In genomic region chr7:100984452-100985395, GRCm38 (mm10) we compare ENCODE assay signal across 8 mouse cellular contexts. TPM values are rescaled to one million over a fixed set of nuclear protein-coding genes. Genes with fewer than 3 reads are reported as not detected.
DNase-seq lines count a peak whose midpoint lies in the region; ATAC-seq lines count a peak whose summit lies in the region.
"Had no signal": no experiment of that assay in that cellular context is flagged by ENCODE, and none has a peak within 500 bp of the region (broad histone marks: within the 10 kb centered on the region; RNA-seq: fewer than 3 reads in every experiment).

No protein-coding gene starts in this region.

- no peak overlapping the region for H3K27ac ChIP-seq in hindbrain, embryonic 14.5 days
- H3K27ac ChIP-seq in liver, embryonic 12.5 days = no peak overlapping the region; the same call in 1 of the 2 replicates
- H3K27ac ChIP-seq in neural tube, embryonic 15.5 days (replicated peaks) = no peak overlapping the region

- no peak overlapping the region for H3K9ac ChIP-seq in hindbrain, embryonic 14.5 days
- H3K9ac ChIP-seq in liver, embryonic 12.5 days = no peak overlapping the region
- no peak overlapping the region for H3K9ac ChIP-seq in neural tube, embryonic 15.5 days (replicated peaks)

- no peak overlapping the region for H3K4me3 ChIP-seq in hindbrain, embryonic 14.5 days (replicated peaks; ENCODE audit: low read length)
- H3K4me3 ChIP-seq in liver, embryonic 12.5 days = no peak overlapping the region
- H3K4me3 ChIP-seq in neural tube, embryonic 15.5 days (replicated peaks) = no peak overlapping the region
- H3K4me3 ChIP-seq: erythroblast, embryonic 14.5 days had no signal

- no peak overlapping the region for H3K4me2 ChIP-seq in hindbrain, embryonic 14.5 days (replicated peaks)
- peak overlapping the region; percentile 38 for H3K4me2 ChIP-seq in liver, embryonic 12.5 days
- H3K4me2 ChIP-seq in neural tube, embryonic 15.5 days = no peak overlapping the region

- peak; percentile 42 for DNase-seq in ES-CJ7 (ENCODE audit: low read depth, low spot score)
- peak; percentile 65 for DNase-seq in R1 (ENCODE audit: low read depth, low spot score)
- DNase-seq in hindbrain, embryonic 14.5 days (ENCODE audit: low spot score) = no peak
- no peak for DNase-seq in left cerebral cortex, adult 11 months (ENCODE audit: low spot score)
- DNase-seq in frontal cortex, postnatal 14 days (ENCODE audit: low spot score in 2 of 2) = no peak

- peak; percentile 73; the same call in 1 of the 2 replicates for ATAC-seq in hindbrain, embryonic 14.5 days (ENCODE audit: low FRiP score)
- peak; percentile 75 for ATAC-seq in liver, embryonic 12.5 days
- 0 out of 2 replicates have a peak, but pooled peaks have one; percentile 17 for ATAC-seq in neural tube, embryonic 15.5 days (ENCODE audit: low FRiP score)

- WGBS in hindbrain, embryonic 14.5 days = 38% methylated on average over 21 of the region's 21 CpGs
- 38% methylated on average over 21 of the region's 21 CpGs for WGBS in liver, embryonic 12.5 days (ENCODE audit: insufficient replicate concordance)
- 32% methylated on average over 21 of the region's 21 CpGs for WGBS in neural tube, embryonic 15.5 days

- peaks cover 7% of the 10 kb centered on the region for H3K4me1 ChIP-seq in hindbrain, embryonic 14.5 days (replicated peaks; ENCODE audit: control insufficient read depth, insufficient read depth, low read length)
- peaks cover 22% of the 10 kb centered on the region for H3K4me1 ChIP-seq in liver, embryonic 12.5 days
- peaks cover 9% of the 10 kb centered on the region for H3K4me1 ChIP-seq in neural tube, embryonic 15.5 days

- H3K27me3 ChIP-seq in hindbrain, embryonic 14.5 days (ENCODE audit: control insufficient read depth, insufficient read depth, low read length) = no peaks in the 10 kb centered on the region
- no peaks in the 10 kb centered on the region for H3K27me3 ChIP-seq in liver, embryonic 12.5 days (replicated peaks)
- H3K27me3 ChIP-seq in neural tube, embryonic 15.5 days (replicated peaks) = no peaks in the 10 kb centered on the region

- no peaks in the 10 kb centered on the region for H3K9me3 ChIP-seq in hindbrain, embryonic 14.5 days (ENCODE audit: control insufficient read depth, low read length)
- no peaks in the 10 kb centered on the region for H3K9me3 ChIP-seq in liver, embryonic 12.5 days (replicated peaks)
- H3K9me3 ChIP-seq in neural tube, embryonic 15.5 days (replicated peaks) = no peaks in the 10 kb centered on the region

- H3K36me3 ChIP-seq in hindbrain, embryonic 14.5 days (replicated peaks; ENCODE audit: control insufficient read depth, insufficient read depth) = no peaks in the 10 kb centered on the region
- H3K36me3 ChIP-seq in liver, embryonic 12.5 days = no peaks in the 10 kb centered on the region
- no peaks in the 10 kb centered on the region for H3K36me3 ChIP-seq in neural tube, embryonic 15.5 days

RNA-seq across cellular contexts. Expression of gene P2ry6, which starts 10.3 kb away (rescaled TPM):
- 2.6 and 3.5 TPM in 2 replicates for polyA plus RNA-seq in hindbrain, embryonic 14.5 days (2014; fragmentation: Nextera tagmentation; extraction: Ambion mirVana)
- polyA plus RNA-seq in liver, embryonic 12.5 days (2016; fragmentation: Nextera tagmentation; extraction: Ambion mirVana) = 3.4 and 3.6 TPM in 2 replicates
- 4.1 and 4.6 TPM in 2 replicates for polyA plus RNA-seq in neural tube, embryonic 15.5 days (2015; fragmentation: Nextera tagmentation; extraction: Ambion mirVana)

RNA-seq across cellular contexts. Expression of gene P2ry2, which starts 27.9 kb away (rescaled TPM):
- 0.20 and 0.33 TPM in 2 replicates for polyA plus RNA-seq in hindbrain, embryonic 14.5 days (2014; fragmentation: Nextera tagmentation; extraction: Ambion mirVana)
- 1.2 TPM in 2 replicates for polyA plus RNA-seq in liver, embryonic 12.5 days (2016; fragmentation: Nextera tagmentation; extraction: Ambion mirVana)
- 0.81 and 1.5 TPM in 2 replicates for polyA plus RNA-seq in neural tube, embryonic 15.5 days (2015; fragmentation: Nextera tagmentation; extraction: Ambion mirVana)

RNA-seq across cellular contexts. Expression of gene Arhgef17, which starts 52.8 kb away (rescaled TPM):
- polyA plus RNA-seq in hindbrain, embryonic 14.5 days (2014; fragmentation: Nextera tagmentation; extraction: Ambion mirVana) = 15.5 and 19.5 TPM in 2 replicates
- 1.7 and 2.2 TPM in 2 replicates for polyA plus RNA-seq in liver, embryonic 12.5 days (2016; fragmentation: Nextera tagmentation; extraction: Ambion mirVana)
- polyA plus RNA-seq in neural tube, embryonic 15.5 days (2015; fragmentation: Nextera tagmentation; extraction: Ambion mirVana) = 12.2 and 12.9 TPM in 2 replicates

Comparison
In these comparisons a context has a peak if more than half of its experiments do, and no peak if none do; other contexts are left out.
1. DNase-seq: peak in ES-CJ7 (single experiment) and R1 (single experiment); none in hindbrain, embryonic 14.5 days (single experiment), left cerebral cortex, adult 11 months (single experiment) and frontal cortex, postnatal 14 days (0 of 2).
2. ATAC-seq: peak in every context shown above with its lines; median percentile 75 in liver, embryonic 12.5 days; 73 in hindbrain, embryonic 14.5 days; 17 in neural tube, embryonic 15.5 days.